Mouse (Mus musculus) E14TG2a.4 (cell line): Measurements from ENCODE around the gene Ctf2.

Experiments
- H3K27me3 ChIP-seq: 2 replicates; pipeline ENCODE4 v1.6.1; 2014; ENCODE audit warnings: low read length, control low read depth; ENCODE audit not compliant: insufficient read depth
- H3K36me3 ChIP-seq: 2 replicates; pipeline ENCODE4 v1.6.1; 2014; ENCODE audit warnings: low read length, control low read depth; ENCODE audit not compliant: insufficient read depth
- H3K4me1 ChIP-seq: replicated peaks from 2 replicates; pipeline ENCODE4 v1.6.1; 2014; ENCODE audit warnings: low read depth, low read length, control low read depth
- H3K4me3 ChIP-seq: replicated peaks from 2 replicates; pipeline ENCODE4 v1.5.1; 2014; ENCODE audit warnings: mild to moderate bottlenecking, low read length
- H3K9me3 ChIP-seq: 2 replicates; pipeline ENCODE4 v1.6.1; 2014; ENCODE audit warnings: low read length, control low read depth
- CTCF ChIP-seq: conservative IDR thresholded peaks from 2 replicates; pipeline ENCODE4 v1.5.1; 2014; ENCODE audit warnings: low read length
- NANOG ChIP-seq: IDR thresholded peaks from 2 replicates; pipeline ENCODE4 v1.6.1; 2014; ENCODE audit warnings: borderline replicate concordance, low read length, mixed read lengths
- POU5F1 ChIP-seq: IDR thresholded peaks from 2 replicates; pipeline ENCODE4 v1.6.1; 2014; ENCODE audit warnings: low read length, borderline replicate concordance

Ctf2 gene

GRCm38 (mm10) chr7:127686740-127687449, 45.1 kb downstream of the Ctf2 start:
- Histone ChIP-seq H3K4me1 (peaks cover 47% of the 10 kb centered on the region), H3K27me3 (0 out of 2 replicates have a peak, but pooled peaks cover 4% of the 10 kb centered on the region), H3K36me3 (no peaks in the 10 kb centered on the region), H3K9me3 (no peaks in the 10 kb centered on the region), H3K4me3 (no peak overlapping the region)
- no peak for TF ChIP-seq POU5F1
- no peak for TF ChIP-seq CTCF
- no peak for TF ChIP-seq NANOG

- H3K9me3 ChIP-seq, result no peaks in the 10 kb centered on the region
- H3K36me3 ChIP-seq, result no peaks in the 10 kb centered on the region
- TF ChIP-seq POU5F1 (no peak), NANOG (no peak), CTCF (no peak)
- H3K27me3 ChIP-seq, result 0 out of 2 replicates have a peak, but pooled peaks cover 4% of the 10 kb centered on the region
- peak overlapping the region; percentile 8; the same call in 1 of the 2 replicates for H3K4me3 ChIP-seq
- H3K4me1 ChIP-seq, result peaks cover 38% of the 10 kb centered on the region
These were observed 46.5 kb downstream of the Ctf2 start for GRCm38 (mm10) chr7:127685304-127686018.

GRCm38 (mm10) chr7:127681888-127682553, 49.9 kb downstream of the Ctf2 start:
- no peaks in the 10 kb centered on the region for H3K9me3 ChIP-seq
- peaks cover 41% of the 10 kb centered on the region for H3K4me1 ChIP-seq
- no peaks in the 10 kb centered on the region for H3K27me3 ChIP-seq
- H3K36me3 ChIP-seq, result no peaks in the 10 kb centered on the region
- TF ChIP-seq POU5F1 (no peak), CTCF (no peak), NANOG (no peak)
- H3K4me3 ChIP-seq, result no peak overlapping the region

DNA sequence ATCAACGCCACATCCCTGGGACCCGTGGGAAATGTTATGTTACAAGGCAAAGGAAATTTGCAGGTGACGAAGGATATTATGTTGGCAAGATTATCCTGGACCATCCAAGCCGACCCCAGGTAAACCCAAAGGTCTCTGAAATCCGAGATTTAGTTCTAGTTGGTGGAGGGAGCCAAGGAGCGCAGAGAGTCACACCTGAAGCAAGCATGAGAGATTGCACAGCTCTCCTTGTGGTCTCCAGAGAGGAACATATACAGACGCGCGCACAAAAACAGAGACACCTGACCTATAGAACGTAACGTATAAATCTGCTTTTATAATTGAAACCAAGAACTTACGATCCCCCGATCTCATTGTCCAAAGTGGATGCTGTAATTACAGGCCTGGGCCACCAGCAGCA, 51.4 kb downstream of the Ctf2 start:
- Histone ChIP-seq H3K4me1 (peaks cover 41% of the 10 kb centered on the region), H3K27me3 (no peaks in the 10 kb centered on the region), H3K4me3 (no peak overlapping the region), H3K36me3 (no peaks in the 10 kb centered on the region), H3K9me3 (no peaks in the 10 kb centered on the region)
- TF ChIP-seq CTCF, result no peak
- TF ChIP-seq POU5F1, result no peak
- no peak for TF ChIP-seq NANOG

DNA sequence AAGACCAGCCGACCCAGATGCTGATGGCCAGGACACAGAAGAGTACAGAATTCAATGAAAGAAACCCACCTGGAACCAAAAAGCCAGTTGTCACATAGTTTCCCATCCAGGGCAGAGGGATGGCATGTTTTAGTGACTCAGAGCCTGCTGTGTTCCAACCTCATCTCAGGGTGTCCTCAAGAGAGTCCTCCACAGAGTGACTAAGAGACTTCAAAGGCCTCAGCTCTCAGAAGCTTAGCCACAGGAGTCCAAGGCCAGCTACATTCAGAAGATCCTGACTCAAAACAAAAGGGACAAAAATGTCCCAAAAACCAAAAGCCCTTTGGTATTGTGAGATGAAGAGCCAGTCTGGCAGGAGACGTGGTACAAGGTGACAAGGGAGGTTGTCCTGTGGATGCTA, 53.2 kb downstream of the Ctf2 start:
- Histone ChIP-seq H3K4me3 (no peak overlapping the region), H3K4me1 (peaks cover 44% of the 10 kb centered on the region), H3K27me3 (no peaks in the 10 kb centered on the region), H3K36me3 (no peaks in the 10 kb centered on the region), H3K9me3 (no peaks in the 10 kb centered on the region)
- TF ChIP-seq POU5F1 (no peak), NANOG (no peak), CTCF (no peak)

DNA sequence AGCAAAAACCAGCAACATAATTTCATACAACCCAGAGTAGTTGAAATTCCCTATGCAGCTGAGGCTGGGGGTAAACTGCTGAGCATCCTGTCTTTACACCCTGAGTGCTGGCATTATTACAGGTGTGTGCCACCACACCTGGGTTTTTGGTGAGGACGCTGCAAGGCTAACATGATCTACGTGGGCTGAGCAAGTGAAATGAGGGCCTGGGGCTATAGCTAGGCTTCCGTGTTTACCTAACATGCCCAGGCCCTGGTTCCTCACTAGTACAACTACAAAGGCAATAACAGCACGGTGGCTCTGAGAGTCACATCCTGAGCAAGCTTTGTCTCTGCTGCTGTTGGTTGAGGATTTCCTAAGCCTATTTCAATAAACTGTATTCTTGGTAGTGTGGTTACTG, 54.4 kb downstream of the Ctf2 start:
- Histone ChIP-seq H3K9me3 (no peaks in the 10 kb centered on the region), H3K27me3 (no peaks in the 10 kb centered on the region), H3K36me3 (no peaks in the 10 kb centered on the region), H3K4me3 (no peak overlapping the region), H3K4me1 (peaks cover 44% of the 10 kb centered on the region)
- TF ChIP-seq CTCF (no peak), NANOG (no peak), POU5F1 (no peak)

- H3K27me3 ChIP-seq, result no peaks in the 10 kb centered on the region
- no peak overlapping the region for H3K4me3 ChIP-seq
- peaks cover 44% of the 10 kb centered on the region for H3K4me1 ChIP-seq
- peak; percentile 90 for TF ChIP-seq CTCF
- no peak for TF ChIP-seq NANOG
- no peak for TF ChIP-seq POU5F1
- H3K9me3 ChIP-seq, result no peaks in the 10 kb centered on the region
- no peaks in the 10 kb centered on the region for H3K36me3 ChIP-seq
These were observed 54.9 kb downstream of the Ctf2 start for GRCm38 (mm10) chr7:127677077-127677476.

DNA sequence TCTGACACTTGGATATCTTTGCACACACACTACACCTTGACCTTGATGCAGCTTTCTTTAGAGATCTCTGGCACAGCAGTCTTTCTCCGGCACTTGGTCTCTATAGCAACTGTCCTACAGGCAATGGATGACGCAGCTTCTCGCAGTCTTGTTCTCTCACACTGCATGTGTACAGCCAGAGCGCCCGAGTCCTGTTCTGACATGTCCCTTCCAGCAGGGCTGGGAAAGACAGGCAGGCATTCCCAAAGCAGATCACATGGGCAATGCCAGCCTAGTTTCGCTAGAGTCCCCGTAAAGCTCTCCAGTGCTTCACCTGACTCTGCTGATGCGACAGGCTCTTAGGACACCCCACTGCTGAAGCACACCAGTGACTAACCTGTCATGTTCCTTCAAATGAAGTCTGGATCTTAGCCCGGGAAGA, 56.6 kb downstream of the Ctf2 start:
- TF ChIP-seq NANOG (no peak), POU5F1 (no peak), CTCF (no peak)
- H3K4me3 ChIP-seq, result no peak overlapping the region
- H3K9me3 ChIP-seq, result no peaks in the 10 kb centered on the region
- peaks cover 44% of the 10 kb centered on the region for H3K4me1 ChIP-seq
- no peaks in the 10 kb centered on the region for H3K27me3 ChIP-seq
- no peaks in the 10 kb centered on the region for H3K36me3 ChIP-seq
